Mouse (Mus musculus): ENCODE results near the gene Zfp335. TPM values are rescaled to one million over a fixed set of nuclear protein-coding genes. Genes with fewer than 3 reads are reported as not detected.

The Zfp335 gene
- polyA plus RNA-seq, 1 experiment from 2014 or later = 2.5 TPM

DNA sequence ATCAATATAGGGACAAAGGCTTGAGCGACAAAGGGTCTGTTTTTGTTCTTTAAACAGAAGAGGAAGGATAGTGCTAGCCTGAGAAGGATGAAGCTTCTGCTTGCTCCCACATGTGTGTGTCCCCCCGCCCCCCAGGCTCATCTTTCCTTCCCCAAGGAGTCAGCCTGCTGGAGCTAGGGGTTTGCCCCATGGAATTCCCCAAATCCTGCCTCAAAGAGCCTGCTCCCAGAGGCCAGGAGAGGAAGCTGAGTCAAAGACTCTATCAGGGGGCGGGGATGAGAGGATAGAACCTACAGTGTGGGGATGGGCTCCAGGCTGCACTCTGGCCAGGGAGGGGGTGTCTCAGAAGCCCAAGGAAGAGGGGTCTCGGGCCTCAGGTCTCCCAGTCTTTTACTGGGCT lies 35.9 kb upstream of the Zfp335 start:
- H3K4me1 ChIP-seq (ENCODE audit: insufficient read depth) = peaks cover 3% of the 10 kb centered on the region; the same call in 1 of the 2 replicates
- H3K4me2 ChIP-seq (ENCODE audit: low read depth, low read length) = peak overlapping the region; percentile 38
- peaks cover 55% of the 10 kb centered on the region for H3K27me3 ChIP-seq (ENCODE audit: insufficient read depth, low read length)
- no peak for ATAC-seq
- no peaks in the 10 kb centered on the region for H3K36me3 ChIP-seq (replicated peaks; ENCODE audit: insufficient read depth, low read length)
- H3K27ac ChIP-seq (ENCODE audit: low read depth) = no peak overlapping the region
- 17% methylated on average over 4 of the region's 4 CpGs for WGBS (ENCODE audit: insufficient replicate concordance)
- DNase-seq = no peak
- H3K9me3 ChIP-seq (ENCODE audit: low read length) = no peaks in the 10 kb centered on the region
- H3K4me3 ChIP-seq (ENCODE audit: low read depth, low read length) = peak overlapping the region; percentile 15; the same call in 1 of the 2 replicates
- TF ChIP-seq CTCF (IDR thresholded peaks at IDR 0.05; ENCODE audit: low read depth) (no peak), EP300 (IDR thresholded peaks at IDR 0.05; ENCODE audit: low read depth) (no peak)
- no peak overlapping the region for H3K9ac ChIP-seq (replicated peaks)

DNA sequence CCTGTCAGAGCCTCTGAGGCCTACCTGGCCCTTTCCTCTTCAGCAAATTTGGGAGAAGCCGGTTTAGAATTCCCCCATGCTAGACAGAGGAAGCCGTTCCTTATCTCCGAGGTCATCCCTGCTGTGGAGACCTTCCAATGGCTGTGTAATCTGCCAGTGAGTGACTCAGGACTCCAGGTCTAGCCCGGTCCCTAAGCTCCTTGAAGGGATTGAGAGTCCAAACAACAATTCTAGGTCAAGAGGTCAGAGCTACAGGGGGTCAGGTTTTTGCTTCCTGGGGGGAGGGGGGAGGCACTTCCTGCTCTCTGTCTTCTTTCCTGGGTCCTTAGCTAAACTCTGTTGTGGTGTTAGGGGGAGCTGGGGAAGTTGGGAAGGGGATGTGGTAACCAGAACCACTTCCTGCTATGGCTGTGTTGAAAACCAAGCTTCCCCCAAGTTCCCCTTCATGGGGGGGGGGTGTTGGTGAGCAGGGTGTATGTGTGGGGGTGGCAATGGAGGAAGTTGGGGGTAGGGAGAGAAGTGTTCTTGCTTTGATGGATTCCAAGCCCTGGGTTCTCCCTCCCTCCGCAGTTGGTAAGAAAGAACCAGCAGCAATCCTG lies 31.2 kb upstream of the Zfp335 start:
- Histone ChIP-seq H3K27ac (ENCODE audit: low read depth) (no peak overlapping the region), H3K9me3 (ENCODE audit: low read length) (no peaks in the 10 kb centered on the region), H3K4me3 (ENCODE audit: low read depth, low read length) (no peak overlapping the region), H3K9ac (replicated peaks) (no peak overlapping the region), H3K36me3 (replicated peaks; ENCODE audit: insufficient read depth, low read length) (no peaks in the 10 kb centered on the region), H3K4me1 (ENCODE audit: insufficient read depth) (peaks cover 15% of the 10 kb centered on the region), H3K4me2 (ENCODE audit: low read depth, low read length) (0 out of 2 replicates have a peak overlapping the region, but pooled peaks have one; percentile 7), H3K27me3 (ENCODE audit: insufficient read depth, low read length) (peaks cover 37% of the 10 kb centered on the region)
- TF ChIP-seq CTCF (IDR thresholded peaks at IDR 0.05; ENCODE audit: low read depth) = no peak
- TF ChIP-seq EP300 (IDR thresholded peaks at IDR 0.05; ENCODE audit: low read depth) = no peak
- peak; percentile 50 for DNase-seq
- 18% methylated on average over 5 of the region's 5 CpGs for WGBS (ENCODE audit: insufficient replicate concordance)
- peak; percentile 64 for ATAC-seq

DNA sequence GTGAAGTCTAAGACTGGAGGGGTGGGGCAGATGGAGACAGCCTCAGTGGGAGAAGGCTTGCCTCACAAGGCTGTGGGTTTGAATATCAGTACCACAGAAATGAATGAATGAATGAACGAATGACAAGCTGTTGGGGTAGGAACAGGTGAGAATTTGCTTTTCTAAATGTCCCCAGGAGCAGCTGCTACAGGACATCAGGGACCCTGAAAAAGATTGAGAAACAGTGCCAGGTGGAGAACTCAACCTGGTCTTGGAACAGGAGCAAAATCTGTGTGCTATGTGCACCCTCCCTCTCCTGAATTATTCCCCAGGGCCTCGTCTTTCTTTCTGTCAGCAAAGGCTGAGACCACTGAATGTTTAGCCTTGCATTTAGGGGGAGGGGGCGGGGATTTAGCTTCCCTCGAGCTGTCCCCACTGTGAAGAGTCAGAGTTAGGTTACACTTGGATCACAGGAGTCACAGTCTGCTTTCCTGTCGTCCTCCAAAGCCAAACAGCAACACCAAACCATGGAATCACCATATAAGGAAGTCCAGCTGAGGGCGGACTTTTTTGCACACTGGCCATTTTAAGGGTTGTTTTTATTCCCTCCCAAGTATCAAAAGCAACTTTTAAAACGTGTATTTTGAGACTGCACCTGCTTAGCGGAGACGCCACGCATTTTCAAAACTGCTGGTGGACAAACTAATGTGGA lies 28.7 kb upstream of the Zfp335 start, which contains the start of gene Mmp9:
TSS of gene Mmp9 (plus strand) at position 641 of the 691 bp plus-strand sequence.
- TF ChIP-seq CTCF (IDR thresholded peaks at IDR 0.05; ENCODE audit: low read depth) = no peak
- no peak for TF ChIP-seq EP300 (IDR thresholded peaks at IDR 0.05; ENCODE audit: low read depth)
- Histone ChIP-seq H3K27ac (ENCODE audit: low read depth) (no peak within 1 kb of the TSS), H3K4me1 (ENCODE audit: insufficient read depth) (peaks cover 15% of the 10 kb centered on the region), H3K4me2 (ENCODE audit: low read depth, low read length) (0 out of 2 replicates have a peak within 1 kb of the TSS, but pooled peaks have one; percentile 6), H3K36me3 (replicated peaks; ENCODE audit: insufficient read depth, low read length) (no peaks in the 10 kb centered on the region), H3K4me3 (ENCODE audit: low read depth, low read length) (no peak within 1 kb of the TSS), H3K27me3 (ENCODE audit: insufficient read depth, low read length) (peaks cover 35% of the 10 kb centered on the region), H3K9me3 (ENCODE audit: low read length) (no peaks in the 10 kb centered on the region), H3K9ac (replicated peaks) (no peak within 1 kb of the TSS)
- DNase-seq (no peak), ATAC-seq (no peak)
- WGBS (ENCODE audit: insufficient replicate concordance) = 21% methylated on average over 10 of the region's 10 CpGs

DNA sequence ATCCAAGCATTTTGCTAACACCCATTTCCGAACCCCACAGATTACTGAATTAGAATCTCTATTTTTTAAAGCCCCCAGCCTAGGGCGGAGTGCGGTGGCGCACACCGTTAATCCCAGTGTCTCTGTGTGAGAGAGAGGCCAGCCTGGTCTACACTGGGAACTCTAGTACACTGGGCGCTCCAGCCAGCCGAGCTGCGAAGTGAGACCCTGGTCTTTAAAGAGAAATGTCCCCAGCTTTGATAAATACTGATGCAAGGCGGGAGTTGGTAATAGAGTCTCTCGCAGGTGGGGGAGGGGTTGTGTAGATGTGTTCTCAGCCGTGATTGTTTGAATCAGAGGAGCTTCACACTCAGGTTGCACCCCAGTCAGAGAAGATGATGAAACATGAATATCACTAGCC lies 27.5 kb upstream of the Zfp335 start:
- DNase-seq = no peak
- Histone ChIP-seq H3K4me1 (ENCODE audit: insufficient read depth) (peaks cover 15% of the 10 kb centered on the region), H3K9ac (replicated peaks) (no peak overlapping the region), H3K27ac (ENCODE audit: low read depth) (peak overlapping the region; percentile 34; the same call in 1 of the 2 replicates), H3K4me2 (ENCODE audit: low read depth, low read length) (peak overlapping the region; percentile 69), H3K4me3 (ENCODE audit: low read depth, low read length) (peak overlapping the region; percentile 33; the same call in 1 of the 2 replicates), H3K9me3 (ENCODE audit: low read length) (no peaks in the 10 kb centered on the region), H3K36me3 (replicated peaks; ENCODE audit: insufficient read depth, low read length) (no peaks in the 10 kb centered on the region), H3K27me3 (ENCODE audit: insufficient read depth, low read length) (peaks cover 46% of the 10 kb centered on the region)
- ATAC-seq = no peak
- WGBS (ENCODE audit: insufficient replicate concordance) = 1% methylated on average over 11 of the region's 11 CpGs
- TF ChIP-seq CTCF (IDR thresholded peaks at IDR 0.05; ENCODE audit: low read depth) (no peak), EP300 (IDR thresholded peaks at IDR 0.05; ENCODE audit: low read depth) (no peak)

DNA sequence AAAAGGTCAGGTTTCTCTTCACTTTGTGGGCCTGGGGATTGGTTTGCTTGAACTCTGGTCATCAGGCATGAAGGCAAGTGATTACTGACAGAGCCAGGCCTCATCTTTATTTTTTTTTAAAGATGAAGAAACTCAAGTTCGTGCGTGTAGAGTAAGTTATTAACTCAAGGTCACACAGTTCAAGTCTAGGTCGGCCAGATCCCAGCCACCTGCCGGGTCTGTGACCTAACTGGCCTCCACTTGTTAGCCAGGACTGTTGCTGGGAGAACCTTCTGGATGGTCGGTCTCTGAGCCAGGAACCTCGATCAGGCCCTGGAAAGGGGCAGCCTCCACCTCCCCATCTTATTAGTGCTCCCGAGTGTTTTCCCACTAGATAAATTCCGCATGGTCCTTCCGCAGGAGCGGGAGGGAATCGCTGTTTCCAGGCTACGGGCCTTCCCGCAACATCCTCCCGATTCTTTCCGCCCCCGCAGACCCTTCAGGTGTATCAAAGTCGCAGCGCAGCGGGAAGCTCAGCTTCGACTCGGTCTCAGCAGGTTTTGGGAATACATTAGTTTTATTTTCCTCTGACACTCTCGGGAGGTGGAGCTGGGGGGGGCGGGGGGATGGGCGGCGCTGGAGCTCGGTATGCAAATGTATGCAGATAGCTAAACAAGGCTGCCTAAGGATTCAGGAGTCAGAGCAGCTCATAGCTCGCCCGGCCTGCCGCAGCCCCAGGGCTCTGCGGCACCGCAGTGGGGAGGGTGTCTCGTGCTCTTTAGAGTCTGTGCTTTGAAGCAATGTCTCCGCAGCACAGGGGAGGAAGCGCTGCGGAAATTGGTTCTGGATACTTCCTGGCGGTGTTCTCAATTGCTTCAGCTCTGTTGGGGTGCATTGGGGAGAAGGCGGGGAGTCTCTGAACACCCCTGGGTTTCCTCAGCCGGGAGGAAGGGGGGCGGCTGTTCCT lies 26.9 kb upstream of the Zfp335 start:
- H3K36me3 ChIP-seq (replicated peaks; ENCODE audit: insufficient read depth, low read length) = no peaks in the 10 kb centered on the region
- peaks cover 53% of the 10 kb centered on the region for H3K27me3 ChIP-seq (ENCODE audit: insufficient read depth, low read length)
- DNase-seq (peak; percentile 55), ATAC-seq (0 out of 2 replicates have a peak, but pooled peaks have one; percentile 22)
- H3K27ac ChIP-seq (ENCODE audit: low read depth) = 0 out of 2 replicates have a peak overlapping the region, but pooled peaks have one; percentile 34
- H3K4me2 ChIP-seq (ENCODE audit: low read depth, low read length) = peak overlapping the region; percentile 69
- peaks cover 15% of the 10 kb centered on the region for H3K4me1 ChIP-seq (ENCODE audit: insufficient read depth)
- peak overlapping the region; percentile 33 for H3K4me3 ChIP-seq (ENCODE audit: low read depth, low read length)
- peak overlapping the region; percentile 30; the same call in 1 of the 2 replicates for H3K9ac ChIP-seq (replicated peaks)
- TF ChIP-seq CTCF (IDR thresholded peaks at IDR 0.05; ENCODE audit: low read depth) (no peak), EP300 (IDR thresholded peaks at IDR 0.05; ENCODE audit: low read depth) (no peak)
- H3K9me3 ChIP-seq (ENCODE audit: low read length) = no peaks in the 10 kb centered on the region
- 4% methylated on average over 39 of the region's 39 CpGs for WGBS (ENCODE audit: insufficient replicate concordance)
